Mouse (Mus musculus) hindbrain, embryonic 16.5 days (tissue): ENCODE results near the gene Arid5b. TPM values are rescaled to one million over a fixed set of nuclear protein-coding genes. Genes with fewer than 3 reads are reported as not detected.

Experiments used
- ATAC-seq: fragments of 200-750 bp; cut with Nextera tagmentation; 2 replicates; pipeline ENCODE4 v1.8.0; 2017; ENCODE audit warnings: moderate TSS enrichment, moderate library complexity
- H3K27ac ChIP-seq: fragments of 300-500 bp; sonication (generic); 2 replicates; pipeline ENCODE4 v1.5.1; 2014; ENCODE audit warnings: low read depth, mild to moderate bottlenecking, control low read depth, low read length, moderate library complexity
- H3K27me3 ChIP-seq: fragments of 300-500 bp; sonication (generic); replicated peaks from 2 replicates; pipeline ENCODE4 v1.6.1; 2014; ENCODE audit warnings: low read length; ENCODE audit not compliant: control insufficient read depth, insufficient read depth
- H3K36me3 ChIP-seq: fragments of 300-500 bp; sonication (generic); 2 replicates; pipeline ENCODE4 v1.6.1; 2014; ENCODE audit warnings: mild to moderate bottlenecking, low read length, moderate library complexity, mixed read lengths; ENCODE audit not compliant: control insufficient read depth, insufficient read depth
- H3K4me1 ChIP-seq: fragments of 300-500 bp; sonication (generic); 2 replicates; pipeline ENCODE4 v1.6.1; 2014; ENCODE audit warnings: low read depth, low read length; ENCODE audit not compliant: control insufficient read depth, insufficient read depth
- H3K4me2 ChIP-seq: fragments of 300-500 bp; sonication (generic); 2 replicates; pipeline ENCODE4 v1.6.1; 2014; ENCODE audit warnings: mild to moderate bottlenecking, low read length, control low read depth, moderate library complexity
- H3K4me3 ChIP-seq: fragments of 300-500 bp; sonication (generic); 2 replicates; pipeline ENCODE4 v1.5.1; 2014; ENCODE audit warnings: mild to moderate bottlenecking, low read length, control low read depth, moderate library complexity
- H3K9ac ChIP-seq: fragments of 300-500 bp; sonication (generic); 2 replicates; pipeline ENCODE4 v1.6.1; 2014; ENCODE audit warnings: low read depth, mild to moderate bottlenecking, control low read depth, low read length, moderate library complexity
- H3K9me3 ChIP-seq: fragments of 300-500 bp; sonication (generic); 2 replicates; pipeline ENCODE4 v1.6.1; 2014; ENCODE audit warnings: mild to moderate bottlenecking, low read length, moderate library complexity; ENCODE audit not compliant: control insufficient read depth
- WGBS: fragments of 180-500 bp; shearing (Covaris S2); extraction: QIAGEN DNeasy Blood & Tissue Kit; methylation state at CpG from one replicate; pipeline ENCODE4 v1.1.7; 2014; 5-methylcytosine and 5-hydroxymethylcytosine counted together
- polyA plus RNA-seq: library from polyadenylated mRNA; unstranded; fragments of >200 nt; fragmentation: Nextera tagmentation; extraction: Ambion mirVana; gene quantifications from 2 replicates; pipeline ENCODE4 v1.2.1, GENCODE M21; 2015

Gene Arid5b
- polyA plus RNA-seq, 1 experiment from 2014 or later = 16.6 TPM

- Histone ChIP-seq H3K4me3 (no peak overlapping the region), H3K4me2 (no peak overlapping the region), H3K36me3 (no peaks in the 10 kb centered on the region), H3K27ac (no peak overlapping the region), H3K9ac (no peak overlapping the region), H3K9me3 (no peaks in the 10 kb centered on the region), H3K4me1 (no peaks in the 10 kb centered on the region), H3K27me3 (no peaks in the 10 kb centered on the region)
- no peak; the same call in 1 of the 2 replicates for ATAC-seq
- WGBS = 62% methylated on average over 6 of the region's 6 CpGs
Measured at GRCm38 (mm10) chr10:68081712-68082111, 196.8 kb downstream of the Arid5b start.

DNA sequence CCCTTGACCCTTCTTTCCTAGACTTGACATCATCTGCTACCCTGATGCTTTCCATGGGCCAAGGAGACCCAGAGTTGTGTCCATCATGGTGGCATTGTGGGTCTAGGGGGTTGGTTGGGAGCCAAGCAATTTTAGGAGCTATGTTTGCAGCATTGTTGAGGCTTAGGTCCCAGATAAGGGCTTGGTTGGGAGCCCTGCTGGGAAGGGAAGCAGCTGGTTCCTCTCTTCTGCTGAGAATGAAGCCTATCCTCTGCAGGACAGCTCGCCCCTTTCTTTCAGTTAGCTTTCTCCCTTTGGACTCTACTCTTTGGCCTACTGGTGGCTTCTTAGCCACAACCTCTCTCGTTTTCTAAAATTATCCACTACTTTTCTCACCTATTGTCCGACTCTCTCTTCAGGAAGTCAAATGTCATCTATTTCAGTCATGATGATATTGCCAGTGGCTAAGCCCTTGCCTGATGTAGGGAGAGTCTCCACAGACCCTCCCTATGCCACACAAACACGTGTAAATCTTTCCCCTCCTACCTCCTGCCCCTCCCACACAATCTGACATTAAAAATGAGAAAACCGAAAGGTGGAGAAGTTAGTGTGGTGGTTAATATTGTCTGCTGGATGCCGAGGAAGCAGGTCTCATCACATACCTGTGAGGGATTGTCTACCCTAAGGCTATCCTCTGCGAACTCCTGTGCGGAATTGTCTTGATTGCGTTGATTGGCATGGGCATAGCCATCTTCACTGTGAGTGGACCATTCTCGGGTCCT lies 198.4 kb downstream of the Arid5b start:
- Histone ChIP-seq H3K9me3 (no peaks in the 10 kb centered on the region), H3K4me1 (no peaks in the 10 kb centered on the region), H3K27me3 (no peaks in the 10 kb centered on the region), H3K9ac (no peak overlapping the region), H3K4me2 (no peak overlapping the region), H3K4me3 (no peak overlapping the region), H3K27ac (no peak overlapping the region), H3K36me3 (no peaks in the 10 kb centered on the region)
- ATAC-seq = no peak
- 88% methylated on average over 10 of the region's 10 CpGs for WGBS

DNA sequence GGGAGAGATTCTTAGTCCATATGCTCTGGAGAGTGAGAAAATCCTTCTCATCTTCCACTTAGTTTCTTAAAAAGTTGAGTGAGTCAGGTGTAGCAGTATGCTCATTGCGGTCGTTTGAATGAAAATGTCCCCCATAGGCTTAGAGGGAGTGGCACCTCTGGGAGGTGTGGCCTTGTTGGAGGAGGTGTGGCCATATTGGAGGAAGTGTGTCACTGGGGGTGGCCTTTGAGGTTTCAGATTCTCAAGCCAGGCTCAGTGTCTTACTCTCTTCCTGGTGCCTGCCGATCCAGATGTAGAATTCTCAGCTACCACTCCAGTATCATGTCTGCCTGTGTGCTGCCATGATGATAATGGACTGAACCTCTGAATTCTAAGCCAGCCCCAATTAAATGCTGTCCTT lies 199.8 kb downstream of the Arid5b start:
- Histone ChIP-seq H3K4me3 (no peak overlapping the region), H3K27me3 (no peaks in the 10 kb centered on the region), H3K4me1 (no peaks in the 10 kb centered on the region), H3K27ac (no peak overlapping the region), H3K4me2 (no peak overlapping the region), H3K36me3 (no peaks in the 10 kb centered on the region), H3K9me3 (no peaks in the 10 kb centered on the region), H3K9ac (no peak overlapping the region)
- no peak for ATAC-seq
- WGBS = 93% methylated on average over 3 of the region's 3 CpGs

DNA sequence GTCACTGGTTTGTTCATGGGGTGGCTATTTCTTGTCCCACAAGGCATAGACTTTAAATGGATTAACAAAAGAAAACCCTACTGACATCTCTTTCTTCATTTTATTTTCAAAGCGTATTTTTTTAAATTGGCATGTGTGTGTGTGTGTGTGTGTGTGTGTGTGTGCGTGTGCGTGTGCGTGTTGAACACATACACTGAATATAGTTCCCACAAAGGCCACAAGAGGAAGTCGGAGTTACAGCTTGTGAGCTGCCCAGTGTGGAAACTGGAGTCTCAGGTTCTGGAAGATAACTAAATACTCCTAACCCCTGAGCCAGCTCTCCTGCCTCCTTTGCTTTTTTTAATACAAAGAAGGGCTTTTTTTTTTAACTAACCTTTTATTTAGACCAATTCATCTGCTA lies 203.4 kb downstream of the Arid5b start:
- H3K27ac ChIP-seq = no peak overlapping the region
- H3K9ac ChIP-seq = no peak overlapping the region
- ATAC-seq = no peak
- no peak overlapping the region for H3K4me3 ChIP-seq
- H3K36me3 ChIP-seq = no peaks in the 10 kb centered on the region
- 93% methylated on average over 5 of the region's 5 CpGs for WGBS
- no peaks in the 10 kb centered on the region for H3K4me1 ChIP-seq
- no peaks in the 10 kb centered on the region for H3K9me3 ChIP-seq
- no peaks in the 10 kb centered on the region for H3K27me3 ChIP-seq
- H3K4me2 ChIP-seq = no peak overlapping the region

GRCm38 (mm10) chr10:68074291-68074690 lies 204.2 kb downstream of the Arid5b start:
- no peaks in the 10 kb centered on the region for H3K4me1 ChIP-seq
- H3K27ac ChIP-seq = no peak overlapping the region
- no peaks in the 10 kb centered on the region for H3K27me3 ChIP-seq
- no peaks in the 10 kb centered on the region for H3K9me3 ChIP-seq
- no peak for ATAC-seq
- H3K36me3 ChIP-seq = no peaks in the 10 kb centered on the region
- WGBS = 91% methylated on average over 12 of the region's 12 CpGs
- no peak overlapping the region for H3K9ac ChIP-seq
- no peak overlapping the region for H3K4me3 ChIP-seq
- no peak overlapping the region for H3K4me2 ChIP-seq

DNA sequence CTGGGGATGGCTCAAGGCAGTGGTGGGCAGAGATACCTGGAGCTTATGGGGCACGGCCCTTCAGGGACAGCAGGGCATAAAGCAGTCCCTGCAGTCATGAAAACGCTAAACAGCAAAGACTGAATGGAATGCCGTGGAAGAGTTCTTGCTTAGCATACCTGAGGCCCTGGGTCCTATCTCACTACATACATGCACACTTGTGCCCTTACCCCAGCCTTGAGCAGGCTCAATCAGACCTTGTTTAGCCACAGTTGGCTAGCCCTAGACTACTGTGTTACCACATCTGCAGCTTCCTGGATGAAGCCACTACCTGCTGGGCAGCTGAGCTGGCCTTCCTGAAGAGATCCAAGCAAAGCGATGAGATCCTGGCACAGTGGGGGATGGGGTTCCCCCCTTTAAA lies 205.9 kb downstream of the Arid5b start:
- Histone ChIP-seq H3K36me3 (no peaks in the 10 kb centered on the region), H3K27me3 (no peaks in the 10 kb centered on the region), H3K9me3 (no peaks in the 10 kb centered on the region), H3K4me2 (no peak overlapping the region), H3K9ac (no peak overlapping the region), H3K4me3 (no peak overlapping the region), H3K4me1 (no peaks in the 10 kb centered on the region), H3K27ac (no peak overlapping the region)
- WGBS = 87% methylated on average over 4 of the region's 4 CpGs
- no peak for ATAC-seq

- no peak overlapping the region for H3K4me3 ChIP-seq
- no peak overlapping the region for H3K27ac ChIP-seq
- no peaks in the 10 kb centered on the region for H3K27me3 ChIP-seq
- H3K9ac ChIP-seq = no peak overlapping the region
- H3K9me3 ChIP-seq = no peaks in the 10 kb centered on the region
- ATAC-seq = no peak
- no peak overlapping the region for H3K4me2 ChIP-seq
- WGBS = 85% methylated on average over 7 of the region's 7 CpGs
- no peaks in the 10 kb centered on the region for H3K4me1 ChIP-seq
- no peaks in the 10 kb centered on the region for H3K36me3 ChIP-seq
Measured at GRCm38 (mm10) chr10:68071041-68071440, 207.5 kb downstream of the Arid5b start.

GRCm38 (mm10) chr10:68068426-68068825 lies 210.1 kb downstream of the Arid5b start:
- no peaks in the 10 kb centered on the region for H3K36me3 ChIP-seq
- no peak for ATAC-seq
- no peaks in the 10 kb centered on the region for H3K9me3 ChIP-seq
- peaks cover 7% of the 10 kb centered on the region for H3K4me1 ChIP-seq
- H3K9ac ChIP-seq = no peak overlapping the region
- 78% methylated on average over 8 of the region's 8 CpGs for WGBS
- H3K4me2 ChIP-seq = no peak overlapping the region
- no peak overlapping the region for H3K4me3 ChIP-seq
- no peaks in the 10 kb centered on the region for H3K27me3 ChIP-seq
- no peak overlapping the region for H3K27ac ChIP-seq

GRCm38 (mm10) chr10:68067961-68068360 lies 210.6 kb downstream of the Arid5b start:
- Histone ChIP-seq H3K4me1 (peaks cover 7% of the 10 kb centered on the region), H3K27me3 (no peaks in the 10 kb centered on the region), H3K27ac (no peak overlapping the region), H3K36me3 (no peaks in the 10 kb centered on the region), H3K4me2 (no peak overlapping the region), H3K9me3 (no peaks in the 10 kb centered on the region), H3K9ac (no peak overlapping the region), H3K4me3 (no peak overlapping the region)
- no peak for ATAC-seq
- WGBS = 81% methylated on average over 5 of the region's 5 CpGs
